Mouse (Mus musculus) kidney, adult 2 months (tissue): ENCODE measurements around the gene Itpr3. TPM values are rescaled to one million over a fixed set of nuclear protein-coding genes. Genes with fewer than 3 reads are reported as not detected.
A peak's percentile ranks its signal among the peaks of the same experiment; 100 is the strongest.

Experiments
- DNase-seq: peaks from one replicate; pipeline ENCODE4 v3.0.0; 2021
- H3K27ac ChIP-seq: fragments of 200-500 bp; 2 replicates; pipeline ENCODE4 v1.5.1; 2012; ENCODE audit warnings: low read depth, low read length, control low read depth, inconsistent platforms; ENCODE audit not compliant: insufficient read depth
- H3K27me3 ChIP-seq: fragments of 200-500 bp; replicated peaks from 2 replicates; pipeline ENCODE4 v1.6.1; 2012; ENCODE audit warnings: mild to moderate bottlenecking, moderate library complexity, low read length, inconsistent platforms; ENCODE audit not compliant: control insufficient read depth, insufficient read depth
- H3K36me3 ChIP-seq: fragments of 200-500 bp; 2 replicates; pipeline ENCODE4 v1.6.1; 2012; ENCODE audit warnings: mild to moderate bottlenecking, moderate library complexity, low read length, inconsistent platforms; ENCODE audit not compliant: control insufficient read depth, insufficient read depth
- H3K4me1 ChIP-seq: fragments of 200-500 bp; 2 replicates; pipeline ENCODE4 v1.6.1; 2011; ENCODE audit warnings: low read length; ENCODE audit not compliant: control insufficient read depth, insufficient read depth
- H3K4me3 ChIP-seq: fragments of 200-500 bp; 2 replicates; pipeline ENCODE4 v1.5.1; 2011; ENCODE audit warnings: mild to moderate bottlenecking, low read depth, low read length, control low read depth; ENCODE audit not compliant: insufficient read depth
- CTCF ChIP-seq: fragments of 200-500 bp; conservative IDR thresholded peaks from 2 replicates; pipeline ENCODE4 v1.5.1; 2011; ENCODE audit warnings: low read depth, mild to moderate bottlenecking, control low read depth, low read length, moderate library complexity, mixed read lengths; ENCODE audit not compliant: insufficient read depth, insufficient read length
- POLR2A ChIP-seq: fragments of 200-500 bp; IDR thresholded peaks from one replicate; pipeline ENCODE4 v1.6.1; 2011; ENCODE audit warnings: low read depth, low read length, control low read depth
- WGBS: fragments of 180-500 bp; shearing (Covaris S2); methylation state at CpG from one replicate; pipeline ENCODE4 v1.1.7; 2018; 5-methylcytosine and 5-hydroxymethylcytosine counted together
- polyA plus RNA-seq: library from polyadenylated mRNA; depleted of rRNA; stranded (reverse); fragments of >200 nt; gene quantifications from 2 replicates; pipeline ENCODE4 v1.2.3, GENCODE M21; 2012

Itpr3 gene
- polyA plus RNA-seq, 1 experiment: 6.9 TPM

DNA sequence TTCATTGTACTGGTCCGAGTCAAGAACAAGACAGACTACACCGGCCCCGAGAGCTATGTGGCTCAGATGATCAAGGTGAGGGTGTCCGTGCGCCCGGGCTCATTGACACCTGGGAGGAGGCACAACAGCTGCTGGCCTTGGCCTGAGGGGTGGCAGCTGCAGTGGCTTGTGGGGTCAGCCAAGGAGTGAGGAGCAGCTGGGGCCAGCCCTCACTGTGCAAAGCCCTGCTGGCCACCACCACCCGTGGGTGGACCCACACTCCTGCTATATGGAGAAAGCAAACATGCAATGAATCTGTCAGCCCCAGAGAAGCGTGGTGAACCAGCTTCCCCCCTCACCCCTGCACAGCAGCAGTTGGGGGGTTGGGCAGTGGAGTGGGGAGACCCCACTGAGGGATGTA lies 62.9 kb downstream of the Itpr3 start:
- Histone ChIP-seq H3K27ac (no peak overlapping the region), H3K27me3 (no peaks in the 10 kb centered on the region), H3K4me1 (no peaks in the 10 kb centered on the region), H3K4me3 (no peak overlapping the region), H3K36me3 (no peaks in the 10 kb centered on the region)
- 70% methylated on average over 8 of the region's 8 CpGs for WGBS
- no peak for DNase-seq
- TF ChIP-seq POLR2A (no peak), CTCF (no peak)

DNA sequence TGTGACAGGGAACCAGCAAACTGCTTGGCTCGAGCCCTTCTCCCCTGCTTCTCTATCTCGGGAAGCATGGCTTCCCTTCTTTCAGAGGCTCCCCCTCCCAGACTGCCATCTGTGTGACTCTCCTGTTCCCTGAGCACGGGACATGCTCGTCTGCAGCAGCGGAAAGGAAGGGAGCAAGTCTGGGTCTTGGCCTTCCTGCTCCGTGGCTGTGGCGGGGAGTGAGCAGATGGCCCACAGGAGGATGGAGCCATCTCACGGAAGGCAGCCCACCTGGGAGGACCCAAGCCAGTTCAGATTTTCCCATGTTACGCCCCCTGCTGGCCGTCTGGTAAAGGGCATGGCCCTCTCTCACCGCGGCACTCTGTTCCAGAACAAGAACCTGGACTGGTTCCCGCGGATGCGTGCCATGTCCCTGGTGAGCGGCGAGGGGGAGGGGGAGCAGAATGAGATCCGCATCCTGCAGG lies 63.5 kb downstream of the Itpr3 start:
- DNase-seq: peak; percentile 70
- no peak overlapping the region for H3K27ac ChIP-seq
- no peak for TF ChIP-seq POLR2A
- peak; percentile 49 for TF ChIP-seq CTCF

DNA sequence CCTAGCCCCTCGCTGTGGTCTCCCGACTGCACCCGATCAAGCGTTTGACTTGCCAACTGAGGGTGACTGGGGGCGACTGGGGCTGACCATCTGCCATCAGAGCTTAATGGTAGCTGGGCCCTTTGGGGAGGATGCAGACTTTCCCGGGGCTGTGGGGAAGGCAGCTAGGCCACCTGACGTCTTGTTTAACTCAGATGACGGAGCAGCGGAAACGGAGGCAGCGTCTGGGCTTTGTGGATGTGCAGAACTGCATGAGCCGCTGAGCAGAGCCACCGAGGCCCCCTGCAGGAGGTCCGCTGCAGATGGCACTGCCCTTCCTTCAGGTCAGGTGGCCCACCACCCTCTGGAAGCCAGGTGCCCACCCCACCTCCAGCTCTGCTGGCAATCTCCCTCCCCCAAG lies 64.2 kb downstream of the Itpr3 start:
- no peak for TF ChIP-seq CTCF
- no peak for TF ChIP-seq POLR2A
- H3K27me3 ChIP-seq: no peaks in the 10 kb centered on the region
- H3K4me3 ChIP-seq: no peak overlapping the region
- no peak for DNase-seq
- no peaks in the 10 kb centered on the region for H3K36me3 ChIP-seq
- H3K4me1 ChIP-seq: no peaks in the 10 kb centered on the region
- H3K27ac ChIP-seq: no peak overlapping the region
- 70% methylated on average over 14 of the region's 14 CpGs for WGBS

More for the DNA sequence above, 63.5 kb downstream of the Itpr3 start:
- Histone ChIP-seq H3K4me3 (no peak overlapping the region), H3K36me3 (no peaks in the 10 kb centered on the region), H3K27me3 (no peaks in the 10 kb centered on the region), H3K4me1 (no peaks in the 10 kb centered on the region)
- WGBS: 18% methylated on average over 18 of the region's 18 CpGs

DNA sequence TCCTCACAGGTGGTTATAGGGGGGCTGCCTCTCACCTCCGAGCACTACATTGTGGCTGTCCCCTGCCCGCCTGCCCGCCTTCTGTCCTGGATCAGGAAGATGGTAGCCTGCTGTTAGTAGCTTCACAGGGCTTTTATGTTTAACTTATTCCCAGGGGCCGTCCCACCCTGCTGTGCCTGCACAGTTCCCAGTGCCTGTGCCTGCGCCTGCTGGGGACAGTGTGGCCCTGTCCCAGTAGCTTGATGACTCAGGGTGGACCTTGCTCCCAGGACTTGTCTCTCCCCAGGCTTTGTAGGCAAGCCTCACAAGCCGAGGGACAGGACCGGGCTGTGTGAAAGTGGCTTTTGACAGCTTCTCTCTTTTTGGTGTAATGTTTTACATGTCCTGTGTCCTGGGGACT lies 64.7 kb downstream of the Itpr3 start:
- DNase-seq: no peak
- Histone ChIP-seq H3K27me3 (no peaks in the 10 kb centered on the region), H3K4me1 (no peaks in the 10 kb centered on the region), H3K4me3 (no peak overlapping the region), H3K27ac (no peak overlapping the region), H3K36me3 (no peaks in the 10 kb centered on the region)
- TF ChIP-seq POLR2A (no peak), CTCF (no peak)
- WGBS: 85% methylated on average over 7 of the region's 7 CpGs

DNA sequence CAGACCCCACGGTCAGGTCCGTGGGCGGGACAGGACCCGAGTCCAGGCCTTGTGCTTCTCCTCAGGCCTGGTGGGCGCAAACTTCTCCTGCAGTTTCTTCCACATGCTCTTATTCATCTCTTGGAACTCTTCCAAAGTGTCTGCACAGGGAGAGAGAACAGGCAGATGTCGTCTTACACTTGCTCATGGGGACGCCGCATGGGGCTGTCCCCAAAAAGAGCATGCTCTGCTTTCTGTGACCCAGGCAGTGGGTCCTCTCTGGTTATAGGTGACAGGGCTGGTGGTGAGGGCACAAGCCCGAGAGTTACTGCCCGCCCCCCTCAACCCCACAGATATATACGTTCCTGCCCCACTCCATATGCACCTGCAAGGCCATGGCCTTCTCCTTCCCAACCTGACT lies 65.6 kb downstream of the Itpr3 start:
- Histone ChIP-seq H3K36me3 (no peaks in the 10 kb centered on the region), H3K4me1 (no peaks in the 10 kb centered on the region), H3K27me3 (no peaks in the 10 kb centered on the region), H3K4me3 (no peak overlapping the region), H3K27ac (no peak overlapping the region)
- TF ChIP-seq POLR2A (no peak), CTCF (no peak)
- whole genome bisulfite sequencing: 84% methylated on average over 11 of the region's 11 CpGs
- DNase-seq: no peak

DNA sequence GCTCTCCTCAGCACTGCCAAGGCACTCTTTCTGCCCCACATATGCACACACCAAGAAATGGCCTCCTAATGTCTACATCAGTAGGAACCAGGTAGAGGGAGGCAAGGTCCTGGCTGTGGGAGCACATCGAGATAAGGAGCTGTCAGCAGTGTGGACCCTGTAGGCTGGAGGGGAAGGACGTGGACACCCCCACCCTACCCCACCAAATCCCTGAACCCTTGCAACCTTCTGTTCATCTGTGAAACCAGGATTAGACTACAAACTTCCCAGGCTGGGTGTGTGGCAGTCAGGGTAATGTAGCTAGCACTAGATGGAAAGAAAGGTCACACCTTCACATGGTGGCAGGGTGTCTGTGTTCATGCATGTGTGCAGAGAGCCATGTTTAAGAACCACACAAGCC lies 66.0 kb downstream of the Itpr3 start:
- H3K4me1 ChIP-seq: no peaks in the 10 kb centered on the region
- TF ChIP-seq CTCF (no peak), POLR2A (no peak)
- H3K36me3 ChIP-seq: no peaks in the 10 kb centered on the region
- H3K27me3 ChIP-seq: no peaks in the 10 kb centered on the region
- no peak overlapping the region for H3K4me3 ChIP-seq
- 89% methylated on average over 2 of the region's 2 CpGs for WGBS
- H3K27ac ChIP-seq: no peak overlapping the region
- DNase-seq: no peak

DNA sequence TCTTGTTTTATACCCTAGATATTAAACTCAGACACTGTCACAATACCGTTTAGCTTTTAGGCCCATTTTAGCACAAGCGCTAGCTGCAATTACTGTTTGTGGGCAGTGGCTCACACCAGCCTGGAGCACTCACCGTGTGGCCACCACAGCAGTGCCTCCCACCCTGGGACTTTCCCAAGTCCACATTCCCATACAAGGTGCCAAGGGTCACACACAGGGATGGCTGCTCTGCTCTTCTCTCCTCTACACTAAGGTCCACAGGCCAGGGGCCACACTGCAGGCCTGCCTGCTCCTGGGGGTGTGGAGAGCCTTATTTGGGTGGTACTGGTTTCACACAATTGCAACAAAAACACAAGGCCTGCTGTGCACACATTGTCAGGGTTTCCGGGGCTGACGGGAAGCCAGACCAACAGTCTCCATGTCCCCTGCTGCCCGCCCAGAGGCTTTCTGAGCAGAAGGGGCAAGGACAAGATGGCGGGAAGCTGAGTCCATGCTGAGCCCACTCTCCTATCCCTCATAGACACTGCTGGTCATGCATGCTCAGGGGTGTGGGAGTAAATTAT lies 66.8 kb downstream of the Itpr3 start:
- 71% methylated on average over 7 of the region's 7 CpGs for WGBS
- DNase-seq: no peak
- Histone ChIP-seq H3K36me3 (no peaks in the 10 kb centered on the region), H3K27ac (no peak overlapping the region), H3K4me1 (no peaks in the 10 kb centered on the region), H3K27me3 (no peaks in the 10 kb centered on the region), H3K4me3 (no peak overlapping the region)
- no peak for TF ChIP-seq CTCF
- TF ChIP-seq POLR2A: no peak
